Comparison of ENCODE assay signal across 9 mouse cellular contexts in genomic region chr2:181759041-181759440, GRCm38 (mm10). TPM values are rescaled to one million over a fixed set of nuclear protein-coding genes. Genes with fewer than 3 reads are reported as not detected.
DNase-seq lines count a peak whose midpoint lies in the region; ATAC-seq lines count a peak whose summit lies in the region.
"Had no signal": no experiment of that assay in that cellular context is flagged by ENCODE, and none has a peak within 500 bp of the region (broad histone marks: within the 10 kb centered on the region; RNA-seq: fewer than 3 reads in every experiment).

No protein-coding gene starts in this region.

- no peak for ATAC-seq in granulocyte monocyte progenitor cell, adult 5-6 weeks (replicated peaks; ENCODE audit: poor library complexity, severe bottlenecking)

- peak; percentile 77 for DNase-seq in heart, adult 11 months
- DNase-seq in heart, adult 9 months (ENCODE audit: low spot score in 2 of 2), result no peak
- peak; percentile 43 to 51 for DNase-seq in frontal cortex, postnatal 10 days (ENCODE audit: low spot score in 2 of 2)
- DNase-seq in midbrain, embryonic 10.5 days (ENCODE audit: low spot score), result peak; percentile 61
- peak; percentile 44 for DNase-seq in right cerebral cortex, postnatal 4 days
- DNase-seq in thymus, postnatal 10 days (ENCODE audit: low spot score in 2 of 2), result no peak
- DNase-seq in B cell, adult 2 months, result no peak

- no peaks in the 10 kb centered on the region for H3K36me3 ChIP-seq in midbrain, embryonic 10.5 days

- H3K9me3 ChIP-seq in midbrain, embryonic 10.5 days (replicated peaks), result no peaks in the 10 kb centered on the region

- no peak overlapping the region for H3K4me3 ChIP-seq in midbrain, embryonic 10.5 days

- 33% methylated on average over 4 of the region's 4 CpGs for WGBS in midbrain, embryonic 10.5 days

- no peaks in the 10 kb centered on the region for H3K27me3 ChIP-seq in midbrain, embryonic 10.5 days (ENCODE audit: low read depth, poor library complexity, severe bottlenecking)

- peak overlapping the region; percentile 80 for H3K27ac ChIP-seq in midbrain, embryonic 10.5 days (replicated peaks)

- H3K4me1 ChIP-seq in midbrain, embryonic 10.5 days, result peaks cover 60% of the 10 kb centered on the region

RNA-seq across cellular contexts. Expression of gene Myt1, which starts 4.1 kb away (rescaled TPM):
- polyA plus RNA-seq in midbrain, embryonic 10.5 days (2016; fragmentation: Nextera tagmentation; extraction: Ambion mirVana), result 14.3 and 33.2 TPM in 2 replicates
- not detected in 2 replicates for total RNA-seq in granulocyte monocyte progenitor cell, adult 5-6 weeks (2014; fragmentation: Nextera tagmentation)
- total RNA-seq in granulocyte monocyte progenitor cell, adult 5-6 weeks (2017), result not detected in 2 replicates
- polyA plus RNA-seq: C2C12 had no signal

RNA-seq across cellular contexts. Expression of gene Oprl1, which starts 44.2 kb away (rescaled TPM):
- polyA plus RNA-seq in midbrain, embryonic 10.5 days (2016; fragmentation: Nextera tagmentation; extraction: Ambion mirVana), result 6.4 and 14.5 TPM in 2 replicates
- total RNA-seq in granulocyte monocyte progenitor cell, adult 5-6 weeks (2014; fragmentation: Nextera tagmentation), result not detected in 2 replicates
- not detected in 2 replicates for total RNA-seq in granulocyte monocyte progenitor cell, adult 5-6 weeks (2017)
- polyA plus RNA-seq: C2C12 had no signal

Comparison
In these comparisons a context has a peak if more than half of its experiments do, and no peak if none do; other contexts are left out.
1. DNase-seq: peak in heart, adult 11 months (single experiment), frontal cortex, postnatal 10 days (2 of 2), midbrain, embryonic 10.5 days (single experiment) and right cerebral cortex, postnatal 4 days (single experiment); none in heart, adult 9 months (0 of 2), thymus, postnatal 10 days (0 of 2) and B cell, adult 2 months (0 of 2).